Mouse (Mus musculus) c-Kit-positive CD71-positive TER-119-negative erythroid progenitor cells, embryonic 14.5 days (primary cell): ENCODE measurements at regions not wholly inside any gene's neighbourhood (a gene's known extent, or its start where the extent isn't known, plus 50 kb on each side); places are given as distances from the start of the nearest gene placed in this dataset.

Experiments used
- DNase-seq: peaks from one replicate; pipeline ENCODE4 v3.0.0-alpha.2; 2013; ENCODE audit warnings: low read depth

- no peak for DNase-seq
Measured at GRCm38 (mm10) chr10:56587205-56587604, 210.1 kb downstream of the Gja1 start.

- DNase-seq = no peak
Measured at GRCm38 (mm10) chr10:56597382-56597781, 220.3 kb downstream of the Gja1 start.

- no peak for DNase-seq
Measured at GRCm38 (mm10) chr10:56598191-56598590, 221.1 kb downstream of the Gja1 start.

- DNase-seq = no peak
Measured at GRCm38 (mm10) chr10:56599923-56600322, 222.8 kb downstream of the Gja1 start.

GRCm38 (mm10) chr10:56611564-56612288, 234.6 kb downstream of the Gja1 start:
- no peak for DNase-seq

- DNase-seq = no peak
Measured at GRCm38 (mm10) chr10:56642656-56643055, 265.5 kb downstream of the Gja1 start.

GRCm38 (mm10) chr10:56643376-56644135, 266.4 kb downstream of the Gja1 start:
- DNase-seq = no peak

- no peak for DNase-seq
Measured at GRCm38 (mm10) chr10:56660501-56660900, 283.4 kb downstream of the Gja1 start.

GRCm38 (mm10) chr10:56673919-56674318, 296.8 kb downstream of the Gja1 start:
- no peak for DNase-seq

GRCm38 (mm10) chr10:56682901-56683300, 305.8 kb downstream of the Gja1 start:
- no peak for DNase-seq

GRCm38 (mm10) chr10:56685655-56686250, 308.6 kb downstream of the Gja1 start:
- no peak for DNase-seq

- no peak for DNase-seq
Measured at GRCm38 (mm10) chr10:56691467-56691866, 314.3 kb downstream of the Gja1 start.

- no peak for DNase-seq
Measured at GRCm38 (mm10) chr10:56695100-56695499, 318.0 kb downstream of the Gja1 start.

- DNase-seq = no peak
Measured at GRCm38 (mm10) chr10:56700126-56700525, 323.0 kb downstream of the Gja1 start.

- DNase-seq = no peak
Measured at GRCm38 (mm10) chr10:56708411-56708810, 331.3 kb downstream of the Gja1 start.

- no peak for DNase-seq
Measured at GRCm38 (mm10) chr10:56708886-56709285, 331.8 kb downstream of the Gja1 start.

- DNase-seq = no peak
Measured at GRCm38 (mm10) chr10:56712611-56713105, 335.5 kb downstream of the Gja1 start.

- no peak for DNase-seq
Measured at GRCm38 (mm10) chr10:56737073-56737472, 359.9 kb downstream of the Gja1 start.

GRCm38 (mm10) chr10:56739621-56740020, 362.5 kb downstream of the Gja1 start:
- no peak for DNase-seq

GRCm38 (mm10) chr10:56752134-56752533, 375.0 kb downstream of the Gja1 start:
- no peak for DNase-seq

- no peak for DNase-seq
Measured at GRCm38 (mm10) chr10:56753576-56753975, 376.4 kb downstream of the Gja1 start.

GRCm38 (mm10) chr10:56754546-56755175, 377.5 kb downstream of the Gja1 start:
- DNase-seq = no peak
